Comparison of ENCODE assay signal across 28 mouse cellular contexts in the genomic region with DNA sequence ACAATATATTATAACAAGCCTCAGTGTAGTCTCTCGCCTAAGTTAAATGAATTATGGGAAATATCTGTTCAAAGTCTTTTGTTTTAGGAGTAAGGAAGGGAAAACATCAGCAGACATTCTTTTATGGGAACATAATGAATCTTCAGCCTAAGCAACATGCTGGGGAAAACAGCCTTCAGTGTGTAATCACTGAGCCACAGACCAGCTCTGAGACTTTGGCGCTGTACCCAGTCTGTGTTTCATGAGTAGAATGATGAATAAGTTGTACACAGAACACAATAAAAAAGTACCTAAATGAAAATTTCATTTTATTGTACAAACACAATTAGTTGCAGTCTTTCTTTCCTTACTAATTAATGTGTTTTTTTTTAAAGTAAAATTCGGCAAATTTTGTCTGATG.
DNase-seq lines count a peak whose midpoint lies in the region; ATAC-seq and TF ChIP-seq lines count a peak whose summit lies in the region.
"Had no signal": no experiment of that assay in that cellular context is flagged by ENCODE, and none has a peak within 500 bp of the region (broad histone marks: within the 10 kb centered on the region; RNA-seq: fewer than 3 reads in every experiment).

No protein-coding gene starts in this region.

- H3K4me1 ChIP-seq in hindbrain, embryonic 16.5 days (ENCODE audit: control insufficient read depth, insufficient read depth, low read depth, low read length) = no peaks in the 10 kb centered on the region
- no peaks in the 10 kb centered on the region for H3K4me1 ChIP-seq in hindbrain, embryonic 14.5 days (replicated peaks; ENCODE audit: control insufficient read depth, insufficient read depth, low read length)
- H3K4me1 ChIP-seq in midbrain, embryonic 14.5 days (ENCODE audit: control insufficient read depth, insufficient read depth, low read length) = no peaks in the 10 kb centered on the region
- no peaks in the 10 kb centered on the region for H3K4me1 ChIP-seq in midbrain, embryonic 16.5 days (ENCODE audit: control insufficient read depth, insufficient read depth, low read length)
- H3K4me1 ChIP-seq: embryonic facial prominence, embryonic 13.5 days; embryonic facial prominence, embryonic 15.5 days; forebrain, embryonic 10.5 days; forebrain, embryonic 13.5 days had no signal

- no peak for TF ChIP-seq CTCF in brain, embryonic 14.5 days (IDR thresholded peaks at IDR 0.05; ENCODE audit: borderline replicate concordance, extremely low read depth, insufficient read depth, insufficient read length)

- 63% methylated on average over 3 of the region's 3 CpGs for WGBS in hindbrain, embryonic 16.5 days
- 77% methylated on average over 3 of the region's 3 CpGs for WGBS in hindbrain, embryonic 14.5 days
- WGBS in midbrain, embryonic 14.5 days = 85% methylated on average over 3 of the region's 3 CpGs
- 84% methylated on average over 3 of the region's 3 CpGs for WGBS in midbrain, embryonic 16.5 days

- no peaks in the 10 kb centered on the region for H3K36me3 ChIP-seq in hindbrain, embryonic 16.5 days (ENCODE audit: control insufficient read depth, insufficient read depth, low read length)
- H3K36me3 ChIP-seq in hindbrain, embryonic 14.5 days (replicated peaks; ENCODE audit: control insufficient read depth, insufficient read depth) = no peaks in the 10 kb centered on the region
- H3K36me3 ChIP-seq in midbrain, embryonic 14.5 days (ENCODE audit: control insufficient read depth, insufficient read depth, low read length) = no peaks in the 10 kb centered on the region
- H3K36me3 ChIP-seq in midbrain, embryonic 16.5 days (ENCODE audit: control insufficient read depth, insufficient read depth, low read length) = no peaks in the 10 kb centered on the region
- H3K36me3 ChIP-seq: embryonic facial prominence, embryonic 13.5 days; embryonic facial prominence, embryonic 15.5 days; forebrain, embryonic 10.5 days; G1E had no signal

- H3K9me3 ChIP-seq in hindbrain, embryonic 16.5 days (ENCODE audit: control insufficient read depth, low read length) = no peaks in the 10 kb centered on the region
- H3K9me3 ChIP-seq in hindbrain, embryonic 14.5 days (ENCODE audit: control insufficient read depth, low read length) = no peaks in the 10 kb centered on the region
- no peaks in the 10 kb centered on the region for H3K9me3 ChIP-seq in midbrain, embryonic 14.5 days (ENCODE audit: control insufficient read depth, low read length)
- no peaks in the 10 kb centered on the region for H3K9me3 ChIP-seq in midbrain, embryonic 16.5 days (replicated peaks; ENCODE audit: control insufficient read depth, low read length, poor library complexity, severe bottlenecking)
- H3K9me3 ChIP-seq: embryonic facial prominence, embryonic 13.5 days; embryonic facial prominence, embryonic 15.5 days; forebrain, embryonic 10.5 days; forebrain, embryonic 13.5 days had no signal

- no peak overlapping the region for H3K9ac ChIP-seq in hindbrain, embryonic 16.5 days (ENCODE audit: low read depth, low read length)
- no peak overlapping the region for H3K9ac ChIP-seq in hindbrain, embryonic 14.5 days
- no peak overlapping the region for H3K9ac ChIP-seq in midbrain, embryonic 14.5 days (replicated peaks; ENCODE audit: low read length)
- no peak overlapping the region for H3K9ac ChIP-seq in midbrain, embryonic 16.5 days (ENCODE audit: low read depth, low read length)
- H3K9ac ChIP-seq: embryonic facial prominence, embryonic 13.5 days; embryonic facial prominence, embryonic 15.5 days; forebrain, embryonic 13.5 days had no signal

- DNase-seq in cerebellum, postnatal 10 days = peak; percentile 2 to 10
- DNase-seq in cerebellum, postnatal 14 days = no peak
- no peak for DNase-seq in hindbrain, embryonic 14.5 days (ENCODE audit: low spot score)
- peak; percentile 22 for DNase-seq in midbrain, embryonic 14.5 days
- peak; percentile 60 for DNase-seq in brain, embryonic 14.5 days (ENCODE audit: low read depth)
- DNase-seq: adrenal gland, adult 8-10 months; adrenal gland, postnatal 14 days; adrenal gland, postnatal 36 days; B cell, adult 2 months; cerebellum, adult 11 months; cerebellum, adult 18-20 months; cerebellum, adult 8-10 months; cerebellum, adult 9-11 months; cerebellum, postnatal 36 days; embryo, embryonic 11 days had no signal

- no peak overlapping the region for H3K27ac ChIP-seq in hindbrain, embryonic 16.5 days (ENCODE audit: low read depth, low read length)
- H3K27ac ChIP-seq in hindbrain, embryonic 14.5 days = no peak overlapping the region
- no peak overlapping the region for H3K27ac ChIP-seq in midbrain, embryonic 14.5 days (replicated peaks; ENCODE audit: low read depth, low read length)
- no peak overlapping the region for H3K27ac ChIP-seq in midbrain, embryonic 16.5 days (ENCODE audit: low read length)
- H3K27ac ChIP-seq: embryonic facial prominence, embryonic 13.5 days; embryonic facial prominence, embryonic 15.5 days; forebrain, embryonic 10.5 days; forebrain, embryonic 13.5 days had no signal

- no peaks in the 10 kb centered on the region for H3K27me3 ChIP-seq in hindbrain, embryonic 16.5 days (replicated peaks; ENCODE audit: control insufficient read depth, insufficient read depth, low read length)
- H3K27me3 ChIP-seq in hindbrain, embryonic 14.5 days (ENCODE audit: control insufficient read depth, insufficient read depth, low read length) = no peaks in the 10 kb centered on the region
- H3K27me3 ChIP-seq in midbrain, embryonic 14.5 days (ENCODE audit: control insufficient read depth, insufficient read depth, low read length) = no peaks in the 10 kb centered on the region
- H3K27me3 ChIP-seq in midbrain, embryonic 16.5 days (ENCODE audit: control insufficient read depth, insufficient read depth, low read depth, low read length) = no peaks in the 10 kb centered on the region
- H3K27me3 ChIP-seq: CH12.LX; embryonic facial prominence, embryonic 13.5 days; embryonic facial prominence, embryonic 15.5 days; forebrain, embryonic 13.5 days; Patski had no signal

- no peak for TF ChIP-seq POLR2A in brain, embryonic 14.5 days (IDR thresholded peaks at IDR 0.05; ENCODE audit: borderline replicate concordance, extremely low read depth, insufficient read depth, insufficient read length, poor library complexity, severe bottlenecking)

- peak; percentile 54; the same call in 1 of the 2 replicates for ATAC-seq in hindbrain, embryonic 16.5 days
- no peak for ATAC-seq in hindbrain, embryonic 14.5 days (ENCODE audit: low FRiP score)
- no peak for ATAC-seq in midbrain, embryonic 14.5 days (ENCODE audit: low FRiP score, low TSS enrichment)
- ATAC-seq in midbrain, embryonic 16.5 days = no peak
- ATAC-seq: activated CD4-positive, CD25-positive, alpha-beta regulatory T cell, adult 4 months; CD4-positive, CD25-positive, alpha-beta regulatory T cell, adult 4 months; forebrain, embryonic 13.5 days; forebrain, embryonic 16.5 days; Patski had no signal

- no peak overlapping the region for H3K4me2 ChIP-seq in hindbrain, embryonic 16.5 days (ENCODE audit: low read length)
- no peak overlapping the region for H3K4me2 ChIP-seq in hindbrain, embryonic 14.5 days (replicated peaks)
- no peak overlapping the region for H3K4me2 ChIP-seq in midbrain, embryonic 14.5 days (ENCODE audit: low read length)
- no peak overlapping the region for H3K4me2 ChIP-seq in midbrain, embryonic 16.5 days (ENCODE audit: low read length)
- H3K4me2 ChIP-seq: embryonic facial prominence, embryonic 13.5 days; embryonic facial prominence, embryonic 15.5 days; forebrain, embryonic 13.5 days had no signal

- no peak overlapping the region for H3K4me3 ChIP-seq in hindbrain, embryonic 16.5 days (ENCODE audit: low read length)
- H3K4me3 ChIP-seq in hindbrain, embryonic 14.5 days (replicated peaks; ENCODE audit: low read length) = no peak overlapping the region
- no peak overlapping the region for H3K4me3 ChIP-seq in midbrain, embryonic 14.5 days (replicated peaks; ENCODE audit: low read depth, low read length)
- no peak overlapping the region for H3K4me3 ChIP-seq in midbrain, embryonic 16.5 days (ENCODE audit: low read depth, low read length)
- H3K4me3 ChIP-seq: embryonic facial prominence, embryonic 13.5 days; embryonic facial prominence, embryonic 15.5 days; erythroblast, embryonic 14.5 days; forebrain, embryonic 10.5 days; forebrain, embryonic 13.5 days had no signal

Comparison
In these comparisons a context has a peak if more than half of its experiments do, and no peak if none do; other contexts are left out.
1. DNase-seq: peak in cerebellum, postnatal 10 days (2 of 2), midbrain, embryonic 14.5 days (single experiment) and brain, embryonic 14.5 days (single experiment); none in cerebellum, postnatal 14 days (0 of 2) and hindbrain, embryonic 14.5 days (single experiment).